Mouse (Mus musculus): ENCODE data around the gene Rcn3.

GRCm38 (mm10) chr7:45094121-45094520 lies 2.1 kb upstream of the Rcn3 start:
- TF ChIP-seq CTCF (IDR thresholded peaks at IDR 0.05; ENCODE audit: low read depth) (no peak), EP300 (optimal IDR thresholded peaks at IDR 0.05) (no peak)
